Mouse (Mus musculus) small intestine, adult 2 months (tissue): ENCODE results near the gene Grasp.

ENCODE experiments used
- CTCF ChIP-seq: fragments of 200-500 bp; IDR thresholded peaks from 2 replicates; pipeline ENCODE4 v1.5.1; 2012; ENCODE audit warnings: low read depth, mild to moderate bottlenecking, control low read depth, inconsistent platforms, low read length, moderate library complexity, mixed read lengths; ENCODE audit not compliant: insufficient replicate concordance, insufficient read length; ENCODE audit errors: extremely low read depth
- POLR2A ChIP-seq: fragments of 200-500 bp; IDR thresholded peaks from 2 replicates; pipeline ENCODE4 v1.6.1; 2012; ENCODE audit warnings: low read depth, mild to moderate bottlenecking, control low read depth, inconsistent platforms, low read length, moderate library complexity

DNA sequence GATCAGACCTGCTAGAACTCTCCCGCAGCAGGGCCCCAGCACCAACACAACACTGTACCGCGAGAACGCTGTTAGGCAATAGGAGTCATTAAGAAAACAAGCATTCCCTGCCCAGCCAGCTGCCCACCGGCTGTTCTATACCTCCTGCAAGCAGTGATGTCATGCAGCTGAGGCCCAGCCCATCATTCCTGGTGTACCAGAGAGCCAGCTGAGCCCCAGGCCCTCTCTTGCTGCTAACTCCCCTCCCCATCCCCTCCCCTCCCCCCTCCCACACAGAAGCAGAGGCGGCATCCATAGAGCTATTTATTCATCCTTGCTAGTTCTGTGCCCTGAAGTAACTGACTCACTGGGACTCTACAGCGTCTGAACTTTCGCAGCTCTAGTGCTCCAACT lies 3.1 kb upstream of the Grasp start:
- TF ChIP-seq CTCF = no peak
- no peak for TF ChIP-seq POLR2A
